Mouse (Mus musculus) activated CD4-positive, CD25-positive, alpha-beta regulatory T cell, adult 4 months (primary cell): Measurements from ENCODE around the gene Timm29. TPM values are rescaled to one million over a fixed set of nuclear protein-coding genes. Genes with fewer than 3 reads are reported as not detected.
"Not testable (repeated sequence)": the region's sequence is repeated elsewhere in the genome, so short reads cannot be mapped to it uniquely, and the experiment has no call there.

ENCODE experiments used
- ATAC-seq: one replicate; pipeline ENCODE4 v1.8.0; 2017
- polyA plus RNA-seq, 2 experiments: library from polyadenylated mRNA; unstranded; fragments of 100-300 nt; shearing (Covaris generic); gene quantifications; one replicate each; pipeline ENCODE4 v1.2.1; 2017

The Timm29 gene
- polyA plus RNA-seq, 2 experiments from 2014 or later = 2.8 to 3.5 TPM

- ATAC-seq = no peak
Observed at GRCm38 (mm10) chr9:21585401-21585800, 7.1 kb upstream of the Timm29 start.

- no peak for ATAC-seq
Observed at GRCm38 (mm10) chr9:21587678-21588349, 4.7 kb upstream of the Timm29 start.

GRCm38 (mm10) chr9:21588350-21588749, 4.2 kb upstream of the Timm29 start:
- no peak for ATAC-seq

- ATAC-seq = no peak
Observed at GRCm38 (mm10) chr9:21589538-21589937, 3.0 kb upstream of the Timm29 start.

GRCm38 (mm10) chr9:21591127-21591830, 1.2 kb upstream of the Timm29 start:
- no peak for ATAC-seq

GRCm38 (mm10) chr9:21591831-21592702, 455 bp upstream of the Timm29 start:
- ATAC-seq = peak; percentile 32

GRCm38 (mm10) chr9:21593122-21593721, 700 bp downstream of the Timm29 start:
- peak; percentile 41 for ATAC-seq

GRCm38 (mm10) chr9:21594350-21594749, 1.8 kb downstream of the Timm29 start:
- ATAC-seq = not testable (repeated sequence)

- ATAC-seq = no peak
Observed at GRCm38 (mm10) chr9:21594838-21595237, 2.3 kb downstream of the Timm29 start.

- ATAC-seq = peak; percentile 53
Observed at GRCm38 (mm10) chr9:21598198-21598597, 5.7 kb downstream of the Timm29 start.

- ATAC-seq = no peak
Observed at GRCm38 (mm10) chr9:21600186-21600585, 7.7 kb downstream of the Timm29 start.

GRCm38 (mm10) chr9:21601073-21601472, 8.6 kb downstream of the Timm29 start:
- peak; percentile 57 for ATAC-seq

GRCm38 (mm10) chr9:21601722-21602399, 9.3 kb downstream of the Timm29 start:
- ATAC-seq = peak; percentile 60

- ATAC-seq = no peak
Observed at GRCm38 (mm10) chr9:21604119-21604518, 11.6 kb downstream of the Timm29 start.

- no peak for ATAC-seq
Observed at GRCm38 (mm10) chr9:21605865-21606264, 13.3 kb downstream of the Timm29 start.

GRCm38 (mm10) chr9:21606648-21607047, 14.1 kb downstream of the Timm29 start:
- ATAC-seq = no peak

GRCm38 (mm10) chr9:21609861-21610260, 17.3 kb downstream of the Timm29 start:
- peak; percentile 100 for ATAC-seq

GRCm38 (mm10) chr9:21614864-21615616, 22.5 kb downstream of the Timm29 start:
- peak; percentile 3 for ATAC-seq

GRCm38 (mm10) chr9:21615617-21616231, 23.2 kb downstream of the Timm29 start, which contains the start of gene Smarca4:
TSS of gene Smarca4 (plus strand) at chr9:21616169.
- peak; percentile 88 for ATAC-seq

- peak; percentile 13 for ATAC-seq
Observed at GRCm38 (mm10) chr9:21616232-21616781, 23.8 kb downstream of the Timm29 start.
